Mouse (Mus musculus): Measurements from ENCODE around the gene Irgm1. TPM values are rescaled to one million over a fixed set of nuclear protein-coding genes. Genes with fewer than 3 reads are reported as not detected.
"Not testable (repeated sequence)": the region's sequence is repeated elsewhere in the genome, so short reads cannot be mapped to it uniquely, and the experiment has no call there.

The Irgm1 gene
- total RNA-seq, 2 experiments from 2014 or later, result 8.7 to 11.3 TPM

DNA sequence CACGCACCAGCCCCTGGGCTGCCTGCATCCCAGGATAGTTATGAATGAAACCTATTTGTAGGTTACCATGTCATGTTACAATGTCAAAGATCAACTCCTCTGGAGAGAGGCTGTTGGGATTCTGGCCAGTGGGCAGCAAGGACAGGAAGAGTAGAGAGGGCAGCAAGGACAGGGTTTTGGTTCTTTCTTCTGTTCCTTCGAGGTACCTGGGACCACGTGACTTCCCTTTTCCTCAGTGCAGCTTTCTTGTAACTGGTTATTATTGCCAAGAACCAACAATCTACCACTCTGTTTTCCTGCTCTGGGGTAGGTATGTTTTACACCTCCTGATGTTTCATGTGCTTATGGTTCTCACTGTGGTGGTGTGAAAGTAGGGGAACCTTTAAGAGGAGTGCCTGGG is 7.7 kb downstream of the Irgm1 start:
- intact Hi-C loops (cut with DNase I), result no loop called here
- no peak for DNase-seq

DNA sequence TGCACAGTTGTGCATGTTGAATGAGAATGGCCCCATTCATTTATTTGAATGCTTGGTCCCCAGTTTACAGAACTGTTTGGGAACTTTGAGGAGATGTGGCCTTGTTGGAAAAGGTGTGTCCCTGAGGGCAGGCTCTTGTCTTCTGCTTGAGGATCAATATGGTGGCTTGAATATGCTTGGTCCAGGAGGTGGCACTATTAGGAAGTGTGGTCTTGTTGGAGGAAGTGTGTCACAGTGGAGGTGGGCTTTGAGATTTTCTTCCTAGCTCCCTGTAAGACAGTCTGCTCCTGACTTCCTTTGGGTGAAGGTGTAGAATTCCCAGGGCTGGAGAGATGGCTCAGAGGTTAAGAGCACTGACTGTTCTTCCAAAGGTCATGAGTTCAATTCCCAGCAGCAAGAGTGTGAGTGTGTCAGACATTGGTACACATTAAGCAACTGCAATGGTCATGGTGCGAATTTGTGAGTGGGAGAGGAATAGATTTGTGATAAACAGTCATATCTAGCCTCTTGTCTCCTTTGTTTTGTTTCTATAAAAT is 8.6 kb downstream of the Irgm1 start:
- intact Hi-C loops (cut with DNase I), result no loop called here
- DNase-seq, result no peak

DNA sequence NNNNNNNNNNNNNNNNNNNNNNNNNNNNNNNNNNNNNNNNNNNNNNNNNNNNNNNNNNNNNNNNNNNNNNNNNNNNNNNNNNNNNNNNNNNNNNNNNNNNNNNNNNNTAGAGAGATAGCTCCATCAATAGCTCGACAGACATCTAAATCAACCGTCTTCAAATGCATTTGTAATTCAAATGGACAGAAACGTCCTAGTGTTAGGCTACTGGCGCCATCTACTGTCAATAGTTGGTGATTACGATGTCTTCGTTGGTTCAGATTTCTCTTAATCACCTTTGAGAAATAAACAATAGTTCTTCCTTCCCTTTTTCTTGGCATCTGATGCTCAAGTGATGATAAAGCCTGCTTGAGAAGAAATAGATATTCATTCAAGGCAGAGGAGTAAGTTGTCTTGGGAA is 12.5 kb downstream of the Irgm1 start:
- intact Hi-C loops (cut with DNase I), result no loop called here
- DNase-seq, result no peak

DNA sequence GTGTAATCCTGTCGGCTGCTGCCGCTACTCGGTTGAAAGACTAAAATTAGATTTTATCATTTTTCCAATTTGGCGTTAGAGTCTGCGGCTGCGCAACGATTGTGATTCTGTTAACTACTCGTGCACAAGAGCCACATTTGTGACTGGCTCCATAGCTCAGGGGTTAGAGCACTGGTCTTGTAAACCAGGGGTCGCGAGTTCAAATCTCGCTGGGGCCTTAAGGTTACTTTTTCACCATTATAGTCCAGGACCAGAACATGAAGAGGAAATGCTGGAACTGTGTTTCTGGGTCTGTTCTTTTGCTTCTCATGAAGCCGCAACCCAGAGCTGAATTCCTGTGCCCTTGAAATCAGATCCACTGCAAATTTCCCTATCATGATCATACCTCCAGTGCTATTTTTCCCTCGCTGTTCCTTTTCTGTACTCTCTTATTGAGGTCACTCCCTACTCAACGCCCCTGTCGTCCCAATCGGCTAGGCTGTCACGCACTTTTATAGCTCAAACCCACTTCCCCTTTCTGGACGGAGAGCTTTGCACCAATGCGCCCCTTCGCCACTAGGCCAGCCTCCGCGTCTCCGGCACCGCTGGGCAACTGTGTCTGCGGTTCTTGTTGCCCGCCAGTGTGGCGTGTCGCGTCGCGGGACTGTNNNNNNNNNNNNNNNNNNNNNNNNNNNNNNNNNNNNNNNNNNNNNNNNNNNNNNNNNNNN is 17.9 kb downstream of the Irgm1 start:
- intact Hi-C loops (cut with DNase I), result no loop called here
- DNase-seq, result peak; percentile 74 to 88

DNA sequence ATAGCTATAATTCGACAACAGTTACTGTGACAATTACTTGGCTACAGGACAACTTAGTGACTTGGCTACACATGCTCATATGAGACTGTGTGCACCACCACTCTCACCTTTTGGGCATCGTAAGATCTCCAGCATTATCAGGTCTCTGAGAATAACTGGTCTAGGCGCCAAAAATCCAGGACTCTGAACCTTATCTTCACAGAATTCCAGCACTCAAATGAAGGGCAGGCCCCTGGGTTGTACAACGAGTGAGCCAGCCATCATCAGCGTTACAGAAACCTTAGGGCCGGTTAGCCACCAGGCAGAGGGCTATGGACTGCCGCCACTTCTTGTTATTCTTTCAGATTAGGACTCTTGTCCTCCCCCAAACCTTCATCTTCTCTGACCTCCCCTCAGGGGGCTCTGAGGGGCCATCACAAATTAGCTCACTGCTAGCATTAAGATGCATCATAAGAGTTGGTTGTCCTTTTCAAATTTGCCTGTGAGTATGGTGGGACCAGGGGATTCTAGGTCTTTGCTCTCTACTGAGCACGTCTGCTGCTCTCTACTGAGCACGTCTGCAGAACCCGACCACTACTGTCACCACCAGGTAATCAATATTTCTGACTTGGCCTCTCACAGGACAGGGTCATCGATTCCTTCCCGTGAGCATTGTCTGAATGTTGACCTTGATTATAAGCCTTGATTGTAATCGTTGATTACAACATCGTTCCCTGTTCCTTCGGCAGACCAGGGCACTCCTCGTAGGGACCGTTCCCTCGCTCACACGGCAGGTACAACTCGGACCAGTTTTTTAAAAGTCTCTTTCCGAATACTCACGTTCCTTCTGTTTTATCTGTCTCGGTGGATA is 18.6 kb downstream of the Irgm1 start:
- DNase-seq, result no peak
- intact Hi-C loops (cut with DNase I), result no loop called here

DNA sequence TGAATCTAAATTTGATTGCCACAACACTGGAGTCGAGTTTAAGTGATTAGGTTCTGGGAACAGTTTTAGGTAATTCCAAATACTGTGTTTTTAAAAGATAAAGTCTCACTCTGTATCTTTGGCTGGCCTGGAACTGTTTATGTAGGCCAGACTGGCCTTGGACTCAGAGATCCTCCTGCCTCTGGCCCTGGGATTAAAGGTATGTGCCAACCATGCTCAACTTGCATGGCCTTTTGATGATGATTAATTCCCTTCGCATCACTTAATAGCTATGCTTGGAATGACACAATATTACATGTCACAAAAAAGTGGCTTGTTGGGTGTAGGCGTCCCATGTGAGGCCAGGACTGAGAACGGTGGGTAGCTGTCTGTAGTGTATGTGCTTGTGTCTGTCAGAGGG is 19.3 kb downstream of the Irgm1 start:
- no peak for DNase-seq
- intact Hi-C loops (cut with DNase I), result no loop called here

DNA sequence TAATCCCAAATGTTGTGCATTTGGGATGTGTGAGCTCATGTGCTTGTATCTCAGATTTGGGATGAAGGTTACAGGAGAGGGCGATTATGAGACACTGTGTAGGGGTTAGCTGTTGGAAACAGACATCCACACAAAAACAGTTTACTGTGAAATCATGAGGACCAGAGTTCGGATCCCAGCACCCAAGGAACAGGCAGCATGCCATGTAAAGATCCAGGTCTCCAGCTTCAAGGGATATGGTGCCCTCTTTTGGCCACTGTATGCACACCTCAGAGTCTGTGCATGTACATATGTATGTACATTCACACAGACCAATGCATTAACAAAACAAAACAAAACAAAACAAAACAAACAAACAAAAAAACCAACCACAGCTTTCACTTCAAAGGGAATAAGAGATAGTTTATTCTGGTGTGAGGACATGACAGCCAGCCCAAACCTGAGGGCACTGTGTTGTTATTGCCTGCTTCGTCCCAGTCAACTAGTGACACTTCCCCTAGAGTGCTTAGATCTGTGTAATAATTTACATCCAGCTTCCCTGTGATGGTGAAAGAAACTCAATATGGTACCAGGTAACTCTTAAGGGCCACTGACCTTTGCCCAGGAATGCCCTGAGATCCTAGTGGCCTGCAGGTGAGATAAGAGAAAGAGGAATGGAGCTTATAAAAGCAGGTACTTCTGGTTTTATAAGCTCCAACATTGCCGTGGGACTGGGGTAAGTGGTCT is 20.1 kb downstream of the Irgm1 start:
- intact Hi-C loops (cut with DNase I), result no loop called here
- DNase-seq, result no peak

DNA sequence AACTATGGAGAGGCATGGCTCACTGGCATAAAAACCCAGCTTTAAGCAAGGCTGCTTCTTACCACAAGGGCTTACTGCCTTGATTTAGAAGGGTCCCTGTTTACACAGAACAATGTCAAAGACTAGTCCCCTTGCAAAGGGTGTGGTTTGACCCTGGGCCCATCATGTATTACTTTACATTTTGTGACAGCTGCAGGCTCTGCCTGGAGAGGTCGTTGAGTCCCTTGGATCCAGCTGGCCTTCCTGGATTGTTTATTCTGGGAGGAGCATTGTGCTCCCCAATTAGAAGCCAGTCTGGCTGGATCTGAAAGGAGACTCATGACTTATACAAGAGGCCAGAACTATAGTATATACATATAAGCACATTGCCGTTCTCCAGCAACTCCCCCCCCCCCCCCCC is 21.2 kb downstream of the Irgm1 start:
- intact Hi-C loops (cut with DNase I), result no loop called here
- no peak for DNase-seq

DNA sequence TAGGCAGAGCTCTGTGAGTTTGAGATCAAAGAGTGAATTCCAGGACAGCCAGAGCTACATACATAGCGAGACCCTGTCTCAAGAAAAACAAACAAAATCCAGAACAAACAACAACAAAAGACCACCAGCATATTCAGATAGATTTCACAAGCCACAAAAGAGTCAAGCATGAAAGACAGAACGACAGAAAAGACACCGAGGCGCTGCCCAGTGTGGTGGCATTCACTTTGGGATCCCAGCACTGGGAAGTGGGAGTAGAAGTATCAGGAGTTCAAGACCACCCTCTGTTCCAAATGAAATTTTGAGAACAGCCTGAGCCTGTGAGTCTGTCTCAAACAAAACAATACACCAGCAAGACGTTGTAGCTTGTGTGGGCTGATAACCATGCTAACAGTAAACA is 24.6 kb downstream of the Irgm1 start:
- DNase-seq, result no peak

DNA sequence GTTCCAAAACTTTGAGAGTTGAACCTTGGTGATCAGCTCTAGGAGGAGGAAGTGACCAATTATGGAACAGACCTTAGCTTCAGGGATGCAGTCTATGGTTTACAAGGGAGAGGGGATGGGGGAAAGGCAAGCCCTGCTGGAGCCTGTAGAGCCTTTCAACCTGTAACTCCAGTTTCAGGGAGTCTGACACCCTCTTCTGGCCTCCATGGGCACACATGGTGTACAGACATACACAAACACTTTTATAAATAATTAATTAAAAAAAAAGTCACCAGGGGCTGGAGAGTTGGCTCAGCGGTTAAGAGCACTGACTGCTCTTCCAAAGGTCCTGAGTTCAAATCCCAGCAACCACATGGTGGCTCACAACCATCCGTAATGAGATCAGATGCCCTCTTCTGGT is 25.1 kb downstream of the Irgm1 start:
- intact Hi-C loops (cut with DNase I); DNase-seq: not testable (repeated sequence)

More for the DNA sequence above, 24.6 kb downstream of the Irgm1 start:
- intact Hi-C loops (cut with DNase I), result no loop called here

DNA sequence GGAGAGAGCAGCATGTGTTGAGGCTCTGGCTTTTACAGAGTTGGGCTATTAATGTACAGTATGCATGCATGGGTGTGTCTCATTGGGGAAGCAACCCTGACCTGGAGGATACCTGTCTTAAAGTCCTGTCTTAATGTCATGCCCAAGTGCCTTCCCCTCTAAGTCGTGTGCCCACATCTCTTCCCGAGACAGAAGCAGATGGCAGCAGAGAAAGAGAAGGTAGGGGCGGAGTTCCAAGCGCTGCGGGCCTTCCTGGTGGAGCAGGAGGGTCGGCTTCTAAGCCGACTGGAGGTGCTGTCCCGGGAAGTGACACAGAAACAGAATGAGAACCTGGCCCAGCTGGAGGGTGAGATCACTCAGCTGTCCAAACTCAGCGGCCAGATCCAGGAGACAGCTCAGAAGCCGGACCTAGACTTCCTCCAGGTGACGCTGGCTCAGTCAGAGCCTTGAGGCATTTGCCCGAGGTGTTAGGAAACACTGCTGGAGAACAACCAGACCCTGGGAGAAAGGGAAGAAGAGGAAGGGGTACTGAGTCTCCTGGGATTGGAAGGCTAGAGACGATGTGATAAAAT is 26.2 kb downstream of the Irgm1 start:
- no peak for DNase-seq
- intact Hi-C loops (cut with DNase I), result no loop called here

DNA sequence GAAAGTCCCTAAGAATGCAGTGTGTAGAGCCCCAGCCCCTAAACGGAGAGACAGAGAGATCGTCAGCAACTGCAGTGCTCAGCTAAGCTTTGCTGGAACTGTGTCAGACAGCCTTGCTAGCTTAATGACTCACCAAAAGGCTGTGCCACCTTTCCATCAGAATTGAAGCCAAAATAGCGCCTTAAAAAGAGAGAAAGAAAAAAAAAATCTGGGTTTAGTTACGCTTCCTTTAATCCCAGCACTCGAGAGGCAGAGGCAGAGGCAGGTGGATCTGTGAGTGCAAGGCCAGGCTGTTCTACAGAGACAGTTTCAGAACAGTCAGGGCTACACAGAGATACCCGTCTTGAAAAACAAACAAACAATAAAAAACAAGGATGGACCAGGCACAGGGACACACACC is 27.2 kb downstream of the Irgm1 start:
- DNase-seq, result no peak
- intact Hi-C loops (cut with DNase I), result no loop called here

DNA sequence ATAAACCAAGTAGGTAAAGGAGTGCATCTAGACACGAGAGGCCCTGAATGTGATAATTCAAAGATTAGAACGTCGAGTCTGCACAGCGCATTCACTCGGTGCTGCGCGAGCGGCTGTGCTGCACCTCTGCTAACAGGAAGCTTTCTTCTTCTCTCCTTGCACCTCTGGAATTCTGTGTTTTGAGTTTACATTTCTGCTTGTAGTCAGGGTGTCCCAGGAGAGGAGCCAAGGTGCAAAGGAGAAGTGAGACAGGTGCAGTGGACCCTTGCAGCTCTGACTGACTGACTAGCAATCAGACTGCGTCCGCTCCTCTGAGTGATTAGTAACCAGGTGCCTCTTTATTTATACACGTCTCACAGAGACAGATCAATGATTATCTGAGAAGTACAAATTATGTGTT is 28.3 kb downstream of the Irgm1 start:
- intact Hi-C loops (cut with DNase I), result no loop called here
- DNase-seq, result no peak

DNA sequence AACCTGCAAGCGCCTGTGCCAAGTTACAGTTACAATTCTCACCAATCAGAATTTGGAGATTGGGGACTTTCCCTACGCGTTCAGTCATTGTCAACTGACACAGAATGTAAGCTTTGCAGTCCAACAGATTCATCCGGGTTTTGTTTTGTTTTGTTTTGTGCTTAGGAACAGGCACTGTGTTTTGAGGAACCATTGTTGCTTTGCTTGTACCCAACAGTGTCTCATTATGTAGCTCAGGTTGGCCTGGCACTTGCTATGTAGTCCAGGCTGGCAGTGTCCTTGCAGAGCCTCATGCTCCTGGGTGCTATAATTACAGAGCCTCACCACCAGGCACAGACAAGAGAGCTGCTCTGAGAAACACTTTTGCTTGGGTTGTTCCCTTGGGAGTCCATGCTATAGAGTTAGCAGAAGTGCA is 29.1 kb downstream of the Irgm1 start:
- DNase-seq, result no peak

DNA sequence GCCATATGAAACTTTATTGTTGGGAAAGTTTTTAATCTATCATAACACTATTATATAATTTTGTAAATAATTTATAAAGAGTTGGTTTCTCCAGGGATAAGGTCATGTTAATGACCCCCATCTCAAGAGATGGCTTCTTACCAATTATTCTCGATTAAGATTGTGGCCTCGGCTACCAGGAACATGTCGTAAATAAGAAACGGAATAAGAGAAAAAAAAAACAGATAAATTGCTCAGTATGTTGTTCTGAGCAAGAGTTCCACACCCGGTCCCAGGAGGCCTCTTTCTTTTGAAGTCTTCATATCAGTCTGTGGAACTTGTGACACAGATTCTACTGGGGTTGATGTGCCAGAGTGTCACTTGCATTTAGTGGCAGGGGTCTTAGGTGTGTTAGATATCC is 30.3 kb downstream of the Irgm1 start:
- intact Hi-C loops (cut with DNase I), result no loop called here
- DNase-seq, result no peak

More for the DNA sequence above, 29.1 kb downstream of the Irgm1 start:
- intact Hi-C loops (cut with DNase I), result no loop called here

DNA sequence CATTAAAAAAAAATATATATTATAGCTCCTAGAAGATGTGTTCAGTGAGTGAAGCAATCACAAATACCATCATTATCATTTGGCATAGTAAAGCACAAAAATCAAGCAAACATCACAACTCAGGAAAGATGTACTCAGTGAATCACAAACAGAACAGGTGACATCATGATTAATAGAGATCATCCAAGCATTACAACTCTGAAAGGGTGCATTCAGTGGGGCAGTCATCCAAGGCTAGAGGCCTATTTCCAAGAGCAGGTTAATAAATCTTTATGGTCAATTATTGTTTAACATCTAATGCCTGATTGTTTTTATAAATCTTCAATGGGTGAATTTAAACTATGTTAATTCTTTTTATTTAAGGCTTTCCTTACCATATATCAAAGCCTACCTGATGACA is 30.7 kb downstream of the Irgm1 start:
- intact Hi-C loops (cut with DNase I), result no loop called here
- no peak for DNase-seq

DNA sequence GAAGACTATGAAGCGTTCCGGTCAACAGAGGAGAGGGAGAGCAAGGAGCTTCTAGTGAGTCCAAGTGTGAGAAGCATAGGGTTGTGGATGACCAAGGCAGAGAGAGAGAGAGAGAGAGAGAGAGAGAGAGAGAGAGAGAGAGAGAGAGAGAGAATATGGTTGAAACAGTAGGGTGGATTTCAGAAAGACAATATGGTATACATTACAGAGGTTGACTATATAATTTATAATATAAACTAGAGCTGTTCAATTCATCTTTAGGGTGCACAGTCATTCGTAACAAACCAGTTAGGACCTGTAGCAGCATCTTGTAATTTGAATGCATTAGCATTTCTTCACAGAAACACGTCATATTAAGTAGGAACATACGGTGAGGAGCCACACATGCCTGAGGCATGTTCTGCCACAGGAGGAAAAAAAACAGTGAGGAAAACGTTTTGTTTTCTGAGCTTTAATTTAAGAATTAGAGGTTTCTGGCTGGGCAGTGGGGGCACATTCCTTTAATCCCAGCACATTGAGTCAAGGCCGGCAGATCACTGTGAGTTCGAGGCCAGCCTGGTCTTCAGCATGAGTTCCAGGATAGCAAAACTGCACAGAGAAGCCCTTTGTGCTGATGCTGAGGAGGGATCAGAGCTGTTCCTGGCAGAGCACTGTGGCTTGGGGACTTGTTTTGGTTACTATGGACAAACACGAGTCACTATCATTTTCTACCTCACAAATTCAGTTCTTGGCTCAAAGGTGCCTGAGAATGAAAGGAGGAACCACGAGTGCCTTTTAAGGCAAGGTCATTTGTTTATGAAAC is 32.4 kb downstream of the Irgm1 start:
- DNase-seq, result no peak
- intact Hi-C loops (cut with DNase I), result no loop called here

DNA sequence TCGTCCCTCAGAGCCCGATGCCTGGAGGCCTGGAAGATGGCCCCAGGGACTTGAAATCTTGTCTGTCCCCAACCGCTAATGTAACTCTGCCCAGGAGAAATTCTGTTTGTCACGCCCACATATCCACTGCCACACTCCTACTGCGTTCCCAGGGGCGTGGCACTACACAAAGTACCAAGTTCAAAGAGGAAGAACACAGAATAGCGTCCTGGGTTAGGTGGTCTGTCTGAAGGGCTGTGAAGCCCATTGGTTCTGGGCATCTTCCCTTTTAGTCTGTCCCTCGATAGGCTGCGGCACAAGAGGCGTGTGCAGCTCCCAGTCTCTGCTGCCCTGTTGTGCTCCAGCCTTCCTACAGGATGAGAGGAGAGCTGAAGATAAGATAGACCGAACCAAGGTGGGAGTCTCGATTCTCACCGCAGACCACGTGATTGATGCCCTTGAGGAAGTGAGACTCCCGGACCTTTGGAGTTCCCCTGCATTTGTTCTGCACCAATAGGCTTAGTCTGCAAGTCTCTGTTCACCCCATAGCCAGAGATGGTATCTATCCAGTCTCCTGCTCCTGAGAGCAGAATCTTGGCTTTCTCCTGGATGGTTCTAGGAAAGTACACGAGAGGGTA is 33.2 kb downstream of the Irgm1 start:
- intact Hi-C loops (cut with DNase I), result no loop called here
- no peak for DNase-seq
